Mouse (Mus musculus): ENCODE measurements at regions not wholly inside any gene's neighbourhood (a gene's known extent, or its start where the extent isn't known, plus 50 kb on each side); places are given as distances from the start of the nearest gene placed in this dataset.

DNA sequence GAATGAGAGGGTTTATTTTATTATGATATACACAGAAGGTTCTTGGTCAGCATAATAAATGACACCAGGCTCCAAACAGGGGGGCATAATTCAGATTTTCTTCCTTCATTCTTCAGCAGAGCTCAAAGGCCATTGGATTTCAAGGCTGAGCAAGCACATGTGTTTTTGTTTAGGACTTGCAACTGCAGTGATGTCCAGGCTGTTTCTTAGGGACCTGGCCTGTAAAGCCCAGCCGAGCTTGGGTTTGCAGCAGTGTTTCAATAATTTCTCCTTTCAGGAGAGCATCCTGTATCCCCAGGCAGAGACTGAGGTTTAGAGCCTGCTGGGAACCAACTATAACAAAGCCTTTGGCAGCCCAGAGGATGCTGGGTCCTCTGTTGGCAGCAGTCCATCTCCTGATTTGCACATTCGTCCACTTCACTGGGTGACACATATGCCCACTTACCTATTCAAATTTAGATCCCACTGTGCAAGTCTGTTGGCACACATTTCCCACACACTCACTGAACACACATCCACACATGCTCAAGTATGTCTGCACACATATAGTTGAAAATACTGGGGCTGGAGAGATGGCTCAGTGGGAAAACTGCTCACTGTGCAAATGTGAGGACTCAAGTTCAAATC lies 247.2 kb downstream of the Insig2 start:
- Histone ChIP-seq H3K9me3 (no peaks in the 10 kb centered on the region), H3K27ac (peak overlapping the region; percentile 66), H3K4me1 (replicated peaks) (peaks cover 15% of the 10 kb centered on the region; the same call in 1 of the 2 replicates), H3K36me3 (no peaks in the 10 kb centered on the region), H3K4me3 (no peak overlapping the region), H3K9ac (no peak overlapping the region), H3K4me2 (no peak overlapping the region), H3K27me3 (no peaks in the 10 kb centered on the region)
- 25% methylated on average over 2 of the region's 2 CpGs for WGBS
- ATAC-seq (ENCODE audit: low FRiP score) = peak; percentile 73

DNA sequence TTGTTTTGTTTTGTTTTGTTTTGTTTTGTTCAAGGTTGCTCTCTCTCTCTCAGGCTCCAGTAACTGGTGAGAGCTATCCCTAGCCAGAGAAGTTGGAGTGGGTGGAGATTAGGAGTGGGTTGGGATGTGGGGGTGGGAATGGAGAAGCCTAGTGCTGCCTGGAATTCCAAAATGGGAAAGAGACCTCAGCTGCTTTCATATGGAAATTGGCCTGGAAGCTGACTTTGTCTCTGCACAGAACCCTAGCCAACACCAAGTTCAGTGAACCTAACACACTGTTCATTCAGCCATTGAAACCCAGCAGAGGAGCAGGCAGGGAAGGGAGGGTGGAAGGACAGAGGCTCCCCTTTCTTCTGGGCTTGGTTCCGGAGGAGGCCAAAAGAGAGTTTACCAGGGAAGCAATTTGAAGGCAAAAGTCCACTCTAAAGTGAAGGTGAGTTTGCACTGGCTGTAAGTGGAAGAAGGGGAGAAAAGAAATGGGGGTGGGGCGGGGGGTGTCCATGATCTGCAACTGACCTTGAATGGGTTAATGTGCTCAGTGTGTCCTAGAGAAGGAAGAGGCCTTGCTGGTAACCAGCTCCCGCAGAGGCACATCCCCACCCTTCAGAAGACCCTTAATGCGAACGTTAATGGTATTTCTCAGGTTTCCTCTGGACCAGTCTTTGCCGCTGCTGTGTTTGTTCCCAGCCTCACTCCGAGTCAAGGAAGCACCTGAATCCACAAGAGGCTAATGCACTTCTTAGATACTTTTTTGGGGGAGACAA lies 245.1 kb downstream of the Insig2 start:
- Histone ChIP-seq H3K9ac (no peak overlapping the region), H3K4me2 (no peak overlapping the region), H3K4me3 (no peak overlapping the region), H3K9me3 (no peaks in the 10 kb centered on the region), H3K4me1 (replicated peaks) (peaks cover 12% of the 10 kb centered on the region; the same call in 1 of the 2 replicates), H3K27me3 (no peaks in the 10 kb centered on the region; the same call in 1 of the 2 replicates), H3K36me3 (no peaks in the 10 kb centered on the region), H3K27ac (peak overlapping the region; percentile 49)
- 17% methylated on average over 7 of the region's 7 CpGs for WGBS
- peak; percentile 84 for ATAC-seq (ENCODE audit: low FRiP score)

DNA sequence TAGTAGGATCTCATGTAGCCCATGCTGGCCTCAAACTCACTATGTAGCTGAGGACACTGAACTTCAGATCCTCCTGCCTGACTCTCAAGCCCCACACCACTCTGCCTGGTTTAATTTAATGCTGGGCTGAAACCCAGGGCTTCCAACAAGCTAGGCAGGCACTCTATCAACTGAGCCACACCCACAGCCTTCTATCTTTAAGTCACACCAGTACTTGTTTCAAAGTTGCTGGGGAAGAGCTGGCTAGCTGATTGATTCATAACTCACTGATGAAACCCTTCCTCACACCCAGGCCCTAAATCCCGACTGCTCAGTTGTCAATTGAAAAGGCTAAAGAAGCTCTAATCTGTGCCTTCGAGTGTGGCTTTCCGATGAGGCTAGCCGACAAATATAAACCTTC lies 241.8 kb downstream of the Insig2 start:
- WGBS = 94% methylated on average over 4 of the region's 4 CpGs
- 0 out of 2 replicates have a peak, but pooled peaks cover 4% of the 10 kb centered on the region for H3K4me1 ChIP-seq (replicated peaks)

DNA sequence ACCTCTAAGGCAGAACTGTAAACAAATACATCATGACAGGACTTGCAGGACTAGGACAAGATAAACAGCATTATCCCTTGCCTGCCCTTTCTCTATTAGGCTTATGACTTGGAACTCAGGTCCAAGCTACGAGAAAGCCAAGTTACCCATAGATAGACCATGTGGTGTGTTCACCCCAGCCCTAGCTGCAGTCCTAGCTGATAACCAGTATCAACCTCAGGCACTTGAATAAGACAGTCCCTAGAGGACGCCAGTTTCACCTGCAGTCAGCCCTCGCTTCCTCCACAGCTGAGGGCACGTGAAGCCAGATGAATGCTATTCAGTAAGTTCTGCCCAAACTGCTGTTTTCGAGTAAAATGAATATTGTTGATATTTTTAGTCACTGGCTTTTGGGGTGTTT lies 239.5 kb downstream of the Insig2 start:
- H3K4me3 ChIP-seq = no peak overlapping the region
- peaks cover 12% of the 10 kb centered on the region for H3K4me1 ChIP-seq (replicated peaks)
- H3K9ac ChIP-seq = no peak overlapping the region
- H3K27me3 ChIP-seq = peaks cover 23% of the 10 kb centered on the region
- ATAC-seq (ENCODE audit: low FRiP score) = no peak
- 76% methylated on average over 5 of the region's 5 CpGs for WGBS
- H3K9me3 ChIP-seq = no peaks in the 10 kb centered on the region
- H3K27ac ChIP-seq = no peak overlapping the region
- H3K36me3 ChIP-seq = no peaks in the 10 kb centered on the region
- H3K4me2 ChIP-seq = no peak overlapping the region

More for the DNA sequence above, 241.8 kb downstream of the Insig2 start:
- H3K4me3 ChIP-seq = no peak overlapping the region
- no peak for ATAC-seq (ENCODE audit: low FRiP score)
- no peaks in the 10 kb centered on the region for H3K9me3 ChIP-seq
- H3K27ac ChIP-seq = no peak overlapping the region
- no peaks in the 10 kb centered on the region for H3K36me3 ChIP-seq
- peaks cover 10% of the 10 kb centered on the region; the same call in 1 of the 2 replicates for H3K27me3 ChIP-seq
- no peak overlapping the region for H3K9ac ChIP-seq
- H3K4me2 ChIP-seq = no peak overlapping the region

DNA sequence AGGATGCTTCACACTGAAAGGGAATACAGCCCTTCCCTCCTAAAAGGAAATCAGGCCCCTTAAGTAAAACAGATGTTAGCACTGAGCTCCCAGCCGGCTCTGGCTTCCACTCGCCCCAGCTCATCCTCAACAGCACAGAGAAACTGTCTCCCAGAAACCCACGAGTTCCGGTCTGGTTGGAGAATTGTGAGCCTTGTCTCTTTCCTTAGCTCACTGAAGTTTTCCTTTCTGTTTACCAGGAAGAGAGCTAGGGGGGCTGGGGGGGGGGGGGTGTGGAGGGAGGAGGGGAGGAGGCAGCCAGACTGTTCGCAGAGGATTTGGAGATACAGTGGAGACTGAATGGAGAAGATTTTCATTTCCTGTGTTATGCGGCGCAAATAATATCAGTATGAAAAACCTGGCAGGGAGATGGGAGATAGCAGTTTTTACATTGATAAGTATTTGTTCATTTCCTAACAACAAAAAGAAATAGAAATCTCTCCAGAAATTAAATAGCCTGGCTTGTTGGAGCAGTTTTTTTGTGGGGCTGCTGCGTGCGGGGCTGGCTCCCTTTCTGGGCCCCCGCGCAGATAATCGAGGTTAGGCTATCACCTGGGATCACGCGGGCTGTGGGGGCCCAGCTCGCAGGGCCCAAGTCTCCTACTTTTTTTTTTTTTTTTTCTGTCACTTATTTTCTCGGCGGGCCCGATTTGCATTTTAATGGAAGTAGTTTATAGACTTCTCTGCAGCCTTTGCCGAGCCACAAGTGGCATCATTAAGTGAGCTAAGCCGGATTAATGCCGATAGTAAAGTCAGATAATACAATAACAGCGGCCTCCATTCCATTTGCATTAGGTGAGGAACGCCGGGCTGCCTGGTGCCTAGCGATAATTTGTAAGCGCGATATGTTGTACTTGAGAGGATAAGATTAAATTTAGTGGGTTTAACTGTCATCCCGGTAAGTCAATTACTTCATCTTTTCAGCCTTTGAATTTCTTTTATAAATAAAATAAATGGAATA lies 235.5 kb downstream of the Insig2 start:
- H3K4me1 ChIP-seq (replicated peaks) = peaks cover 11% of the 10 kb centered on the region
- peaks cover 33% of the 10 kb centered on the region for H3K27me3 ChIP-seq
- no peaks in the 10 kb centered on the region for H3K36me3 ChIP-seq
- peak overlapping the region; percentile 51; the same call in 1 of the 2 replicates for H3K9ac ChIP-seq
- H3K27ac ChIP-seq = no peak overlapping the region
- peak overlapping the region; percentile 27 for H3K4me3 ChIP-seq
- 9% methylated on average over 28 of the region's 28 CpGs for WGBS
- peak; percentile 46 for ATAC-seq (ENCODE audit: low FRiP score)
- peak overlapping the region; percentile 54 for H3K4me2 ChIP-seq
- no peaks in the 10 kb centered on the region for H3K9me3 ChIP-seq

DNA sequence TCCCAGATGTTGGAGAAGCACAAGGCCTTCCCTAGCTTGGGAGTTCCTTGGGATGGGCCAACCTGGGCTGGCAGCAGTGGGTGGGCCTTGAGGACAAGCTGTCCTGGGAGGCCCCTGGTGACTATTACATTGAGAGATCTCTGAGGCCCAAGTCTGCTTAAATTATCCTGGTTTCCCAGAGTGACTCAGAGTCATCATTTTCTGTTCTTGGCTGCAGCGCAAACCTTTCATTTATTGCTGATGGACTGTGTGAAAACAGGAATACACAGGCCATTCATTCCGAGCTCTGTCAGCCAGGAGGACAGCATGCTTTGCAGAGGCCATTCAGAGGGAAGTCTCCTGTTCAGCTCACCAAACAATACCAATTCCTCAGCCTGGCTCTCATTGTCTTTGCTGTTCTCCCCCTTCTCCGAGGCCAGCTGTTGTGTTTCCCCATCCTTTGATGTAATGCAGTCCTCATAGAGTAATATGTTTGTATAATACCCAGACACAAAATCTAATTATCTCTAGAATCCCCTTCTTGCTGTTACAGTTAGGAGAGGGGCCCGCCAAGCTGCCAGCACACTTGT lies 220.5 kb downstream of the Insig2 start:
- Histone ChIP-seq H3K9me3 (no peaks in the 10 kb centered on the region), H3K27ac (no peak overlapping the region), H3K4me1 (replicated peaks) (peaks cover 13% of the 10 kb centered on the region), H3K4me3 (no peak overlapping the region), H3K27me3 (no peaks in the 10 kb centered on the region), H3K36me3 (no peaks in the 10 kb centered on the region), H3K9ac (no peak overlapping the region), H3K4me2 (no peak overlapping the region)
- ATAC-seq (ENCODE audit: low FRiP score) = no peak
- 39% methylated on average over 4 of the region's 4 CpGs for WGBS

DNA sequence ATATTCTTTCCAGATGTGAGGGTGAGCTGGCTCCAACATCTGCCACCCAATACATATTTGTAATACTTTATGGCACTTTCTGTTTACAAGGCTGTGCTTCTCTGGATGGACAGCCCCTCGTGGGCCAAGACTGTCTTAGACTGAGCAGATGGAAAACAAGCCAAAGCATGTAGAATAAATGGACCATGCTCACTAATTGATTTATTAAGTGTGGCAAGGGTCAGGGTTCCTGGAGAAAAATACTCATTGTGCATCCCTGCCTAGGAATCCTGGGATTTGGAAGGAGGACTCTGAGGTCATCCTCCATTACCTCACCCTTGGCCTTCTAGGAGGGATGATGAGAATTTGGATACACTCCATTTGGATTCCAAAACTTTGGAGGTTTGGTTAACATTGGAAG lies 219.9 kb downstream of the Insig2 start:
- 43% methylated on average over 1 of the region's 1 CpGs for WGBS
- H3K27me3 ChIP-seq = no peaks in the 10 kb centered on the region
- no peak for ATAC-seq (ENCODE audit: low FRiP score)
- no peaks in the 10 kb centered on the region for H3K9me3 ChIP-seq
- H3K27ac ChIP-seq = no peak overlapping the region
- no peak overlapping the region for H3K9ac ChIP-seq
- H3K4me3 ChIP-seq = no peak overlapping the region
- no peak overlapping the region for H3K4me2 ChIP-seq
- peaks cover 13% of the 10 kb centered on the region for H3K4me1 ChIP-seq (replicated peaks)
- H3K36me3 ChIP-seq = no peaks in the 10 kb centered on the region

DNA sequence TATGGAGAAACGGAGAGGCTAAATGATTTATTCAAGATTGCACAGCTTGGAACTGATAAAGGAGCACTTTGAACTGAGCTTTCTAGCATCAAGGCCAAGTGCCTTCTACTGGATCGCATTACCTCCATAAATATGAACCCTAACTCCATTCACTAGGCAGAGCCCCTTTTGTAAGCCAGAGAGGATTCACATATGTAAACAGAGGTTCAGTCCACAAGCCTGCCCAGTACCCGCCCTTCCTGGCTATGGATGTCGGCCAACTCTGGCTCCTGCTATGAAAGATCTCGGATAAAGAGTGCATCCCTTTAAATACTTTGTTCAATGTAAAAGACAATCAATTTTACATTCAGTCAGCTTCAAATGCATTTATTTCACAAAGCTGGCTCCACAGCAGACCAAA lies 215.8 kb downstream of the Insig2 start:
- Histone ChIP-seq H3K9ac (no peak overlapping the region), H3K27me3 (no peaks in the 10 kb centered on the region), H3K4me2 (no peak overlapping the region), H3K9me3 (no peaks in the 10 kb centered on the region), H3K4me1 (replicated peaks) (peaks cover 12% of the 10 kb centered on the region), H3K36me3 (no peaks in the 10 kb centered on the region), H3K4me3 (no peak overlapping the region), H3K27ac (no peak overlapping the region)
- WGBS = 78% methylated on average over 5 of the region's 5 CpGs
- ATAC-seq (ENCODE audit: low FRiP score) = no peak

DNA sequence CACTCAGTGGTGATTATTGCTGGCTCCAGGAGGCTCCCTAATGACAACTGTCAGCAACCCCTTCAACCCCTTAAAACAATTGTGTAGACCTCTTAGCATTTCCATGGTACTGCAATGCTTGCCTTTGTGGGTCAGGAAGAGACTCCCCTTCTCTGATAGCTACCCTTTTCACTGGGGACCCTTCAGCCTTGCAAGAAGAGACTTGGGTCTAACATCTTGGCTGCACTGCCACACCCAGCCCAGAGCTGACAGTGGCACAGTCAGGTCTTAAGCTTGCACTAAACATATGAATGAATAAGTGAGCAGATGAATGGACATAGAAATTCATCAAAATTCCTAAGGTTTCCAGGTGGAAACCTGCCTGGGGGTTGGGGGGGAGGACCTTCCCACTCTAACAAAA lies 209.0 kb downstream of the Insig2 start:
- H3K4me1 ChIP-seq (replicated peaks) = no peaks in the 10 kb centered on the region; the same call in 1 of the 2 replicates
- no peak for ATAC-seq (ENCODE audit: low FRiP score)
- peaks cover 9% of the 10 kb centered on the region; the same call in 1 of the 2 replicates for H3K27me3 ChIP-seq
- H3K9me3 ChIP-seq = no peaks in the 10 kb centered on the region
- no peak overlapping the region for H3K4me3 ChIP-seq
- H3K27ac ChIP-seq = no peak overlapping the region
- H3K9ac ChIP-seq = no peak overlapping the region
- no peak overlapping the region for H3K4me2 ChIP-seq
- H3K36me3 ChIP-seq = no peaks in the 10 kb centered on the region

DNA sequence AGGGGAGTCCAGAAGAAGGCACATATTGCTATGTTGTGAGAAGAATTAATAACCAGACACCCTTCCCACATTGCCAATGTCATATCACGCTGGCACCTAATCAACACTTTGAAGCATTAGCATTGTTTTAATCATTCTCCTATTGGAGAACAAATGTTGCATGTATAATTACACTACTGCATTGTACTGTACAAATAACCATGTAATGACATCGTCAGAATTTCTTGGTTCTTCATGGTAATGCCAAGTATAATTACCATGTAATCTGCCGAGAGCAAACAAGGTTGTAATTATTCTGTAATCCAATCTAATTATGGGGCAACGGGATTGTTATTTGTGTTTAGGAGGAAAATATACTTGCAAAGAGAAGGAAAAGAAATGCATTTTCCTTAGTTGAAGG lies 196.1 kb downstream of the Insig2 start:
- WGBS = 65% methylated on average over 4 of the region's 4 CpGs

DNA sequence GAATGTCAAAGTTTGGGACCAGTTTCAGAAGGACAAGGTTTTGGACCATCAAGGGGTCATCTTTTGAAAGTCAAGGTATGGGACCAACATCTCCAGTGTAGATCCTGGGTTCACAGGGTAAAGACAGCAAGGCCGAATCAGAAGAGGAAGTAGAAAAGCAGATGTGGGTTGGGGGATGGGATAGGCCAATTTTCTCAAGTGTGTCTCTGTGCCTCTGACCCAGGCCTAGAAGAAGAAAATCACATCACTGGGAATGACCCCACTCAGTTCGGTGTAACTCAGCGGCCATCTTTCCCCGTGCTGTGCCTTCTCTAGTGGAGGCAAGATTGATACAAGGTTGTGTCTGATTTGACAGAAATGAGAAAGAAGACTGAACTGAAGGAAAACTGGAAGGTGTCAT lies 195.5 kb downstream of the Insig2 start:
- H3K36me3 ChIP-seq = no peaks in the 10 kb centered on the region
- 98% methylated on average over 4 of the region's 4 CpGs for WGBS
- no peaks in the 10 kb centered on the region for H3K4me1 ChIP-seq (replicated peaks)
- no peak for ATAC-seq (ENCODE audit: low FRiP score)
- H3K4me3 ChIP-seq = no peak overlapping the region
- no peak overlapping the region for H3K9ac ChIP-seq
- no peak overlapping the region for H3K27ac ChIP-seq
- no peak overlapping the region for H3K4me2 ChIP-seq
- H3K27me3 ChIP-seq = no peaks in the 10 kb centered on the region
- H3K9me3 ChIP-seq = no peaks in the 10 kb centered on the region

More for the DNA sequence above, 196.1 kb downstream of the Insig2 start:
- Histone ChIP-seq H3K4me2 (no peak overlapping the region), H3K9ac (no peak overlapping the region), H3K4me1 (replicated peaks) (no peaks in the 10 kb centered on the region), H3K36me3 (no peaks in the 10 kb centered on the region), H3K27me3 (no peaks in the 10 kb centered on the region), H3K9me3 (no peaks in the 10 kb centered on the region), H3K4me3 (no peak overlapping the region), H3K27ac (no peak overlapping the region)
- ATAC-seq (ENCODE audit: low FRiP score) = no peak

DNA sequence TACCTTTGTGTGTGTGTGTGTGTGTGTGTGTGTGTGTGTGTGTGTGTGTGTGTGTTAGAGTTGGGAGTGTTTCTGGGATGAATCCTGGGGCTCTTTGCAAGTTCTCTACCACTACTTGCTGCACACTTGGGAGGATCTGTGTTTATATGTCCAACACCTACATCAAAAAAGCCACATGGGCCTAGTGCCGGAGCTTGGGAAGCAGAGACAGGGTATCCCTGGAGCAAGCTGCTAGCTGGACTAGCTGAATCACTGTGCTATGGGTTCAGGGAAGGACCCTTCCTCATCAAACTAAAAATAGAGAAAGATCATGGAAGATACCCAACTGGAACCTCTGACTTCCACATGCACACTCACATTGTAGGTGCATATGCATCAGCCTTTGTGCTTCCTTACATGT lies 187.4 kb downstream of the Insig2 start:
- ATAC-seq (ENCODE audit: low FRiP score) = no peak
- Histone ChIP-seq H3K27me3 (0 out of 2 replicates have a peak, but pooled peaks cover 4% of the 10 kb centered on the region), H3K4me3 (no peak overlapping the region), H3K27ac (no peak overlapping the region), H3K9me3 (0 out of 2 replicates have a peak, but pooled peaks cover 4% of the 10 kb centered on the region), H3K36me3 (no peaks in the 10 kb centered on the region), H3K9ac (no peak overlapping the region), H3K4me1 (replicated peaks) (no peaks in the 10 kb centered on the region), H3K4me2 (no peak overlapping the region)
- 100% methylated on average over 1 of the region's 1 CpGs for WGBS
